Mouse (Mus musculus): ENCODE measurements around the gene Fancc.

Gene Fancc

GRCm38 (mm10) chr13:63258671-63259070 lies 238.4 kb downstream of the Fancc start:
- no peak for DNase-seq

GRCm38 (mm10) chr13:63258167-63258582 lies 238.9 kb downstream of the Fancc start:
- no peak for DNase-seq

- no peak for DNase-seq
Measured at GRCm38 (mm10) chr13:63256807-63257206, 240.3 kb downstream of the Fancc start.

GRCm38 (mm10) chr13:63256146-63256545 lies 240.9 kb downstream of the Fancc start:
- no peak for DNase-seq

- no peak for DNase-seq
Measured at GRCm38 (mm10) chr13:63255519-63256011, 241.5 kb downstream of the Fancc start.

- DNase-seq, result no peak
Measured at GRCm38 (mm10) chr13:63253886-63254636, 243.0 kb downstream of the Fancc start.

- no peak for DNase-seq
Measured at GRCm38 (mm10) chr13:63253147-63253546, 243.9 kb downstream of the Fancc start.

GRCm38 (mm10) chr13:63252295-63253010 lies 244.6 kb downstream of the Fancc start:
- no peak for DNase-seq

- DNase-seq, result no peak
Measured at GRCm38 (mm10) chr13:63251118-63251889, 245.8 kb downstream of the Fancc start.

GRCm38 (mm10) chr13:63250441-63250980 lies 246.6 kb downstream of the Fancc start:
- DNase-seq, result no peak

- peak in 1 of 2 experiments; percentile 39 for DNase-seq
Measured at GRCm38 (mm10) chr13:63249741-63250431, 247.2 kb downstream of the Fancc start.

- DNase-seq, result no peak
Measured at GRCm38 (mm10) chr13:63249171-63249570, 247.9 kb downstream of the Fancc start.

GRCm38 (mm10) chr13:63248318-63248717 lies 248.8 kb downstream of the Fancc start:
- DNase-seq, result no peak

- DNase-seq, result no peak
Measured at GRCm38 (mm10) chr13:63247631-63248030, 249.4 kb downstream of the Fancc start.

GRCm38 (mm10) chr13:63247041-63247440 lies 250.0 kb downstream of the Fancc start:
- no peak for DNase-seq

- no peak for DNase-seq
Measured at GRCm38 (mm10) chr13:63246332-63246940, 250.6 kb downstream of the Fancc start.

GRCm38 (mm10) chr13:63245812-63246211 lies 251.3 kb downstream of the Fancc start:
- no peak for DNase-seq

- DNase-seq, result no peak
Measured at GRCm38 (mm10) chr13:63245218-63245617, 251.9 kb downstream of the Fancc start.

GRCm38 (mm10) chr13:63244425-63244824 lies 252.7 kb downstream of the Fancc start:
- DNase-seq, result no peak

GRCm38 (mm10) chr13:63243586-63243985 lies 253.5 kb downstream of the Fancc start:
- no peak for DNase-seq

GRCm38 (mm10) chr13:63242401-63243192 lies 254.5 kb downstream of the Fancc start:
- DNase-seq, result no peak
